Mouse (Mus musculus) R1 (cell line): Measurements from ENCODE around the gene Grm2.

ENCODE experiments used
- DNase-seq: peaks from one replicate; pipeline ENCODE4 v3.0.0-alpha.2; 2018; ENCODE audit warnings: low read depth, low spot score

Grm2 gene

DNA sequence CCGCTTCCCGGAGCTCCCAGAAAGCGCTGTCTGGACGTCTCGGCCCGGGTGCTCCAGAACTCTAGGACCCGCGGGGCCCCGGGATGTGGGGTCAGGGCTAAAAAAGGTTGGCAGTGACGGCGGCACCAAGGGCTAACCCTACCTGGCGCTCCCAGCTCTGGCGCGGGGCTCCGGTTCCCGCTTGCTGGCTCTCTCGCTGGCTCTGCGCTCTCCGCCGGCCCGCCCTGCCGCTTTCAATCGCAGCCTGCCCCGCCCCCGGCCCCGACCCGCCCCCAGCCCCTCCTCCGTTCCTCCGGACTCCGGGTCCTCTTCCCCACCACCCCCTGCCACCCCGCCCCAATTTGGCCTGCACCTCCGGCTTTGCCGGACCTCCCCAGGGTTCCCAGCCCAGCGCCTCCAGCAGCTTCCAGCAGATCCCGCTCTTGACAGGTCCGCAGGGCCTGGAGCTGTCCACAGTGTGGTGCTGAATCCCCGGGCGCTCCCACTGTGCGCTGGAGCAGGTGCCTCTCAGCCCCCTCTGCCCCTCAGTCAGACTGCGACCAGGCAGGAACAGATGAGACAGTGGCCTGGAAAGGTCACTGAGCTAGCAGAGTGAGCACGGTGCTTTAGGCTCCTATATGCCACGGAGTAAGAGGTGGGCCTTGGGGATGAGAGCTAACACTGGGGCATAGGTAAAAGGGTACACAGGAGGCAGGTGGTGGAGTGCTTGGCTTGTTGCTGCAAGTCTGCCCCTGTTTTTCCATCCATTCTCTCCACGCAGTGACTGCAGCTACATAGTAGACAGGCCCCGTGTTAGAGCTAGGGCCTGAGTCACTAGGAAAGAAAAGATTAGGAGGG, at the start of gene Grm2:
Gene Grm2 (minus strand): TSS at position 199 of the 837 bp plus-strand sequence.
- DNase-seq, result peak; percentile 89

DNA sequence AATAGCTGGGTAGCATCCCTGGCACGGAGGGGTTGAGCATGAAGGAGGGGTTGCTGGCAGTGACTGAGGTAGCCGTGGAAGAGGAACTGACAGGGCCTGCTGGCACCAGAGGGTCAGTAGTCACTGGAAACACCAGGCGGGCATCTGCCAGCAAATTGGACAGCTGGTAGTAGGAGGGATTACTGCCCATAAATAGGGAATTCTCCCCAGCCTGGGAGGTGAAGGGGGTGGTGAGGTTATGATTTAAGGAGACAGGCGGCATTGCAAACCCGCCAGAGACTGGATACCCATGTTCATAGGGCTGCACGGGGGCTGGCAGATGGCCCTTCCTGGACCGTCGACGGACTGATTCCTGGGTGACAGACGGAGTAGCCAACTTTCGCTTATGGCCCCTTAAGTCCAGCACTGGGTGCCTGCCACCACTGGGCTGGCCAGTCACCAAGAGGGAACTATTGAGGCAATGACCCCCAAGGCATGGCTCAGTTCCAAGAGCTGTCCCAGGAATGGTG, 37.1 kb upstream of the Grm2 start:
- no peak for DNase-seq

DNA sequence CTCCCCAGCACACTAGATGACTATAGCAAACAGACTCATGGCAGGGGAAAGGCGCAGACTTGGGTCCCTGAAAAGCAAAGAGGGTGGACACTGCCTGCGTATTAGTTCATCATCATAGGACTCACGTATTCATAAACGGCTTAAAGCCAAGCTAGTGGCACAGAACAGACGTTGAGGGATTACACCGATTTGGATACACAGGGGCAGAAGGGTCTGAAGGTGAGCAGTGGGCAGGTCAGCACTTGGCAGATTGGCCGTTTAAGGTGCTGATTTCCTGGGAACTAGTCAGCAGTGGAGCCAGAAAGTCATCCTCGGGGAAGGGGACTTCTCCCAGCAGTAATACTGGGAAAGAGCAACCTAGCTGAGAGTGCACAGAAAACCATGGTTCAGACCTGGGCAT, 33.0 kb upstream of the Grm2 start:
- DNase-seq, result no peak

DNA sequence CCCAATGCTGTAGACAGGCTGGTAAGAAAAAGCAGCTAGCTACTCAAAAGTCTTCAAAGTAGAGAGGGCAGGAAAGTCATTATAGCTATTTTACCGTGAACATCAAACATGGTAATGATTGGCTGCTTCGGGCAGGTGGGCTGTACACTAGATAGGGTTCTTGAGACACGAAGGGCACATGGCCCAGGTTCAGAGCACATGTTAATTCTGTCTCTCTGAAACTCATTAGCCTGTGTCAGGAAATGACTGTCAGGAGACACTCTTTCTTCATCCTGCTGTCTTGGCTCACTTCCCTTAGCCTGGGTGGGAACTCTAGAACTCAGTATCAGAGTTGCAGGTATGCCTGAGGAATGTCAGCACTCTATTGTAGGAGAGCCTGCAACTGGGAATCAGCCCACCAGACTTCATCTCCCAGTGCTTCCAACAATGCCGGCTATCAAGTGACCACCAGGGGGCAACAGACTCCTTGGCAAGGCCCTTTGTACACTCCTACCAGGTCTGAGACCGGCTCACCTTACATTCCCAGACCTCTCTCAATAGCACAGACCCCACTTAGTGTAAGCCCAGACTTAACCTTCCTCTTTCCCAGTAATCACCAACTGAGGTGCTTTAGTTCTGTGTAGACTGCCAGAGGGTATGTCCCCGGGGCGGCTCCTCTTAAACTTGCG, 31.2 kb upstream of the Grm2 start:
- DNase-seq, result peak; percentile 99

DNA sequence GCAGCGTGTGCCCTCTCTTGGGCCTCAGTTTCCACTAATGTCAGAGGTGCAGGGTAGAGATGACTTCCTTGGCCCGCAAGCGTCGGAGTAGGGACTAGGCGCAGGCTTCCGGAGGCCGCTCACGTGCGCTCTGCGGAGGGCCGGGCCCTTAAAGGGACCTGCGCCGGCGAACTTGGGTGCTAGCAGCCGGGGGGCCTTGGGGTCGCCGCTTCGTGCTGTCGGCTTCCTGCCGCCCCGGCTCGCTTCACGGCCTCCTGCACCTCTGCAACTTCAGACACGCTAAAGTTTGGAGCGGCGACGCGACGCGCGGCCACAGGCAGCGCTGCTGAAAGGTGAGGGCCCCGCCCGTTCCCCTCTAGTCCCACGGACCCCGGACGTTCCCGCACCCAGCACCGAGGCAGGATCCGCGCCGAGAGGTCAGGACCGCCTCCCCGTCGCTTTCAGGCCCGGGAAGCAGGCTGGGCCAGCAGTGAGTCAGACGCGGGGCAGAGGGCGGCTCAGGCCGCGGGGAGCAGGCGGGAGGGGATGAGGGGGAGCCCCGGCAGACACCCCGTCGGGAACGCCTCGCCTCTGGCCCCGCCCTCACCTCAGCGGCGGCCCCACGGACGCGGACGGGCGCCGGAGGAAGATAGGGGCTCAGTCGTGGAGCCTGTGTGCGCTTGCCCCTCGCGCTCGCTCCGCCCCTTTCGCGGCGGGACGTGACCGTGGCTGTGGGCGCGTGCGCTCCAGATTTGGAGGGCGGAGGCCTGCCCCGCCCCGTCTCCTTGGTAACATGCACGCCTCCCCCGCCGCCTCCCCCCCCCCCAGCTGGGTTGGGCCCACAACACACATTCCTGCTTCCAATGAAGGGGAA, 29.6 kb upstream of the Grm2 start, which contains the start of gene Tex264:
Gene Tex264 (minus strand): TSS at position 679 of the 853 bp plus-strand sequence.
- DNase-seq, result peak; percentile 94

DNA sequence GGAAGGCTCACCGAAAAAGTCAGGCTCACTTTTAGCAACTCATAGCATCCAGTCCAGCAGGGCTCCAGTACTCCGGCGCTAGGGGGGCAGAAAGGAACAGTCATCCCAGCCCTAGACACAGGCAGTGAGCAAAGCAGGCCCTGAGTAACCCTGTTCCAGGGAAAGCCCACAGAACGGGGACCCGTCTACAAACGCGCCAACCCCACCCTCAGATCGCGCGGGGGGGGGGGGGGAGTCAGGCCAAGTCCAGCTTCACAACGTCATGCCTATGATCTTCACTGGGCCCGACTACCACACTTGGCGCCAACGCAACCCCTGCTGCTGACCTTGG, 29.0 kb upstream of the Grm2 start:
- DNase-seq, result peak; percentile 36

DNA sequence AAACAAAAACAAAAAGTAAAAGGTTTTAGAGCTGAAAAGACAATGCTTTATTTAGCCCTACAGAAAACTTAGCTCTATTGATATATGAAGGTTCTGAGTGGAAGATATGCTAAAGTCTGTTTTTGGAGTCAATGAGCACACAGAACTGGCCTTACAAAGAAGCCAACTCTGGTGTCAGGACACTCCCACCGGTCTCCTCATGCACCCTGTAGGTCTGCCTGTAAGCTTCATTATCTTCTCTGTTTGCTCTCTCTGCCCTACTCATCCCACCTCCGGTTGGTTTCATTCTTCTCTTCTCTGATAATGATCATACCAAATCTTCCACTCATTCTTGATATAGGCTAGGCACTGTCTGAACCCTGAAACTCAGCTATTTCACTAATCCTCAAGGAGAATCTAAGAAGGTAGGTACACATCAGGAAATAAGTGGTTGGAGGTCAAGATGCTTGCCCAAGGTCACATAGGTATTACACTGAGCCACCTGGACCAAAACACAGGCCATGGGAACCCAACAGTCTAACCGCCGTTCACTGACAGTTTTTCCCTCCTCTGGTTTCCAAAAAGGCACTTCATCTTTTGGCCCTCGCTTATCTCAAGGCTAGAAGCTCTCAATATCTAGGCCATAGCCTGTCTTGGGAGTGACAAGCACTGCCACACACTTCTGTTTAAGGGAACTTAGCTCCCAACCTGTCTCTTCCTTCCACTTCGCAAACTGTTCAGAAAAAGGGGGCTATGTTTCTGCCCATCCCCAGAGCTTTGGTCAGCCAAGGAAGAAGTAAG, 28.4 kb upstream of the Grm2 start:
- DNase-seq, result peak; percentile 9

DNA sequence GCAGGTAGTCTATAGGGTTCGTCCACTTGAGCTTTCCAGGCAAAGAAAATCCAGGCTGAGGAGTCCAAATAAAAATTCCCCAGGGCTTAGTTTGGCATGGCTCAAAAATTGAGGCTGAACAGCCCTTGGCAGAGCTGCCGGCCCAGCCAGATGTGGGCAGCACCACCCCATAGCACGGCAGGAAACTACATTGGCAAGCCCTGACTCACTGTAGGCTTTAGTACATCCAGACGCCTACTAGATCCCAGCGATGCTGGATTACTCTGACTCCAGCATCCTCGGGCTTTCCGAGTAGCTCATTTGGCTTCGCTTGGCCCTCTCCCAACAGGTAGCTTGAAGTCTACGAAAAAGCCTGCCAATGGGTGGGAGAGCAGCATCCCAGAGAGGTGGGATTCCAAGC, 25.1 kb upstream of the Grm2 start:
- no peak for DNase-seq

DNA sequence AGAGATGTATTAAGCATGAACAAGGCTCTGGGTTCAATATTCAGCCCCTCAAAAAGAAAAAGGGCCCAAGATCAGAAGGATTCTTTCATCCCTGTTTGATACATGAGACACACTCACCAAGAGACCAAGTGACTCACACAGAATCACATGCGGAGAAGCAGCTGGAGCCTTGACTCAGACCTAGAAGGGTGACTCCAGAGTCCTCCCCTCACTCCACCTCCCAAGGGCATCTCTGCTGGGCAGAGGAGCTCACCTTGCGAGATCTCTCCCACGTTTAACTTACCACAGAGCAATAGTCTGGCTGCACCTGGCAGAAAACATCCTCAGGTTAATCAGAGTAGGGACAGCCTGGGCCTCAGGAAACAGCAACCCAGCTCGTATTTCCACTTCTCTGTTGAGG, 22.4 kb upstream of the Grm2 start:
- no peak for DNase-seq

DNA sequence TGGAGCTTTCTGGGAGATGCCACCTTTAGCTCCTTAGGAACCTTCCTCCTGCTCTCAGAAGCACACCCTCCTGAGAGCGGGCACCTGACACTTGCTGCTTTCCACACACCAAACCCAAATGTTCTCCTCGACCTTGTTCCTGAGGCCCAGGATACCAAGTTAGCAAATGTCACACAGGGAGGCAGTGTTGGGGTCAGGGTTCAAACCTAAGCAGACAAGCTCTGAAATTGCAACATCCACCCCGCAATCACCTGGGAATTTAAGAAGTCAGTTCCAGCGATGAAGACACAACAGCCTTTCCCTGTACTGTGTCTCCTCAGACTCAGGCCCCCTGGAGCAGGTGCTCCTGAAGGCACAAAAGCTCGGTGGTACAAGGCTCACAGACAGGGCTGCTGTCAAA, 21.8 kb upstream of the Grm2 start:
- no peak for DNase-seq

DNA sequence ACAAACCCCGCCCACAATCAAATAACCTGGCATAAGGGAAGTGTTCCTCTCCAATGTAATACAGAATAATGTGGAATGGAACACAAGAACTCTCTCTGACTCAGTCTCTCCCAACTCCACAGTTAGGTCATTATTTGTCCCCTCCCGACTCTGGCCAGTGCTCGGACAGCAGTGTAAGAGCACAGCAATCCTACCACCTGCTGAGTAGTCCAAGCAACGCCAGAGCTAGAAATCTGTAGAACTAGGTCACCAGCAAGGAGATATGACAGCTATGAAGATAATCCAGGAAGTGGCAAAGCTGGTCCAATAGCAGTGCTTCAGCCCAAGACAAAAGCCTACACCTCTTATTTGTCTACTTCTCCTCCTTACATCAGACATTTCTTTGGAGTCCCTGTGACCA, 20.7 kb upstream of the Grm2 start:
- no peak for DNase-seq

DNA sequence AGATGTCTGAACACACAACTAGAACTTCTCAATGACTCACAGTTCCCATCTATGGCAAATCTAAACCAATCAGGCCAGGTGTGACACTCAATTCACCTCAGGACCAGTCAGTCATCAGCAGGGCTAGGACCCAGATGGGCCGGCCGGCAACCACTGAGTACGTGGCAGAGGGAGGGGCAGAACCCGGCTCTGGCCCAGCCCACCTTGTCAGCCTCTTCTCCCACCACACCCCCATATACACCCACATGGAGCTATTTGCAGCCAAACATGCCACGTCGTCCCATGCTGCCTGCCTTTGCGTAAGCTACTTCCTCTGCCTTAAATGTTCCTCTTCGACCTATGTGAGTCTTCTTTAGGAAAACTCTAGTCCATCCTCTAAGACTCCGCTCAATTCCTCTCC, 20.1 kb upstream of the Grm2 start:
- DNase-seq, result peak; percentile 43

DNA sequence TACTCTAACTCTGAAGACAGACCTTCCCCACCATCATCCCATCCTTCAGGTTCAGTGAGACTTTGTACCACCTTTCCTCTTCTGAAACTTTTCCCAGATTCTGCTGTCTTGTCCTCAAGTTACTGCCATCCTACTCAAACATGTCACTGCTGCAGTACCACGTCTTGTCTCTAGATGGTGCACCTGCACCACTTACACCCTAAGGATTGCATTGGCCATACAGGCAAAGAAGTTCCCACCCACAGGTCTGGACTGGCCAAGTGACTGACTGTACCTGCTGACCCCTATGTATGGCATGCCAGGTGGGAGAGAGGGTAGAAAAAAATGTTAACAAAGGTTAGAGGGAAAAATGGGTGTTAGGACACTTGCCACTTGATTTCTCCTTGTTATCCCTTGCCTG, 19.6 kb upstream of the Grm2 start:
- peak; percentile 83 for DNase-seq

DNA sequence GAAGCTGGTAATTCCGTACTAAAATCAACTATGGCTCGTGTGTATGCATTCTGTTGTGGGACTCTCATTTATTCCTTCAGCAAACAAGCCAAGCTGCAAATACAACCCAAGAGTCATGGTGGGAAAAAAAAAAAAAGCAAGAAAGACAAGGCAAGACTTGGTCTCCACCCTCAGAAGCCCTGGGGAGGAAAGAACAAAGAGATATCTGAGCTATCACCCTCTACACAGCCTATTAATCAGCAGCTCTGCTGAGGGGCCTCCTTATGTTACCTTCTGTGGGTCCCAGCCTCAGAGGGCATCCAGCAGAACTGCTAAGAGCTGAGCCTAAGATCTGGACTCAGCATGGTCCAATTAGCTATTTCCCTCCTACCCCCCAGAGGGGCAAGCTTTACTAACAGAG, 18.0 kb upstream of the Grm2 start:
- DNase-seq, result no peak

DNA sequence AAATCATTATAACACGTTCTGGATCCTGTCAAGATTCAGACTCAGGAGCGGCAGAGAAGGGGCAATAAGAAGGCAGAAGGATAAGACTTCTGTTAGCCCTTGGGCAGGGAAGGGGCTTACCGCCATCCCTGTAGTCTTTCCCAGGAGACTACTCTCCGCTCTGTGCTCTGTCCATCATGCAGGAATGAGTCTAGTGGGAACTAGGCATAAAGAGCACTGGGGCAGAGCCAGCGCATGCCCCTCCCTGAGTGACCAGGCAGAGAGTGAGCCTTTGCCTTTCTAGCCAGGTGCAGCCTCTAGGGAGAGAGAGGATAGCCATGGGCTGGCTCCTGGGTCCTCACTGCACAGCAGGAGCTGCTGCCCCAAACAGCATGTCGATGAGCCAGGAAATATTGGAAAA, 9.0 kb upstream of the Grm2 start:
- no peak for DNase-seq

DNA sequence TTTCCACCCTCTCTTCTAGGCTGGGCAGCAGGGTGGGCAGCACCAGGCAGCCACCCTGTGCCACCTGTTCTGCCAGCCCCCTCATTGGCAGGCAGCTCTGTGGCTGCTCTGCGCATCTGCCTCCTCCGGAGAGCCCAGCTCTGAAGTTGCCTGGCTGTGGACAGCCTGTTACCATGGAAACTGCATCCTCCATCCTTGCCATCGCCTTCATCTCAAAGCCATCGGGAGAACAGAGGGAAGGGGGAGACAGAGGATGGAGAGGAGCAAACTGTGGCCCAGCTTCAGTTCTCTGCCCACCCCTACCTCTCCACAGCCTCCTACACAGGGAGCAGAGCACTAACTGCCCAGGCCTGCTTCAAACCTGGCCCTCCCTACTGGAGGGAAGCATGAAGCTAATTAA, 8.6 kb upstream of the Grm2 start:
- no peak for DNase-seq

DNA sequence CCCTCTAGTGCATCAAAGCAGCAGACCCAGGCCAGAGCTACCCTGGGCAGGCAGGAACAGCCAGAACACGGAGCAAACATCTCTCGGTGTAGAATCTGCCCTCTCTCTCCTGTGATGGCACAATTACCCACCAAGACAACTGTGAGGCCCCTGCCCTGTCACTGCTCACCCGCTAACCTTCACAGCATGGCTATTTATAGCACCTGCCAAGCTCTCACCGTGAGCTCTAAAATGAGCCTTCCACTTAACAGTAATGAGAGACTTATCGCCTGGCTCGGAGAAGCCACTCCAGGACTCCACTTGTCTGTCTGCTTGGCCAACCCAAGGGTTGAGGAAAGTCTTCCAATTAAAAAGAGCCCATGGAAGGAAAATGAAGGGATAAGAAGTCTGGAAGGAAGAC, 7.3 kb upstream of the Grm2 start:
- no peak for DNase-seq

DNA sequence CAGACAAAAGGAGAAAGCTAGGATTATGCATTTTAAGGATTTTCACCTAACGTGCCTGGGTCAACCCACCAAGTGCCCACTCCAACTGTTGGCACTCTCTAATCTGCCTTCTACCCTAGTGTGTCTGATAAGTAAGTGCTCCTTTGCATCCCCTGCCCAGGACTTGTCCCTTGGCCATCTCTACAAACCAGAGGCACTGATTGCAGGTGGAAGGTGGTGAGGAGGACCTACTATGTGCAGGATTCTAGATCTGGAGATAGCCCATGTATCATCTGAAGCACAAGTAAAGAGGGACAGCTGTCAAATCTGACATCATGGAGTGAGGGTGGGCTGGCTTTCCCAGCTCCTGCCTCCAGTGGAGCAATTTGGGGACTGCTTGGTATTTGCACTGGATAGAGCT, 4.1 kb upstream of the Grm2 start:
- DNase-seq, result no peak

DNA sequence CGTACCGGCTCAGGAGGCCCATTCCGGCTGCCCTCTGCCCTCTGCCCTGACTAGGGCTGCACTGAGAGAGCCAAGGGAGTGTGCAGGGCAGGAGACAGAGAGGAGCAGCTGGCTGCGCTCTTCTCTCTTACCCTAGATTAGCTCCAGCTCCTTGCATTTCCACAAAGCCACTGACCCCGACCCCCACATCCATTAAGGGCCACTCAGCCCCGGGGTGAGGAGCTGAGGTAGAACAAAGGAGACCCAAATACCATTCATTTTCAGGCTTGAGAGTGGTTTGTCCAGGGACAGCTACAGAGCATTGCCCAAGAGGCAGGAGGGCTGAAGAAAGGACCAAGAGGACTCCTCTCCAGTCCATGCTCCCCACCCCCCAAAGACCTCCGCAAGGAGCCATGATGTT, 3.6 kb upstream of the Grm2 start:
- DNase-seq, result no peak

DNA sequence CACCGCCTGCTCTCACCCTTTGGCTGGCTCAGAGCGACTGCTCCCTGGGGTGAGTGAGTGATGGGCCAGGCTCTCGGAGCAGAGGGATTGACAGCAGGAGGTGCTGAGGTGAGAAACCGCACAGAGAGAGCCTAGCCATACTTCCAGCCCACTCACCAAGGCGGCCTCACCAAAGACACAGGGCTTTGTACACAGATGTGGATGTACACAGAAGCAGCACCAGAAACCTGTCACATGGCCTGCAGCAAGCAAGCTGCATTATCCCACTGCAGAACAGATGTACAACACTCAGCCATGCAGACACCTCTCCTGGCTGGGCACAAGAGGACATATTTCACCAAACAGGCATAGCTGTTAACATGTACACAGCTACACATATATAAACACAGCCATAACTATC, 1.7 kb upstream of the Grm2 start:
- no peak for DNase-seq

DNA sequence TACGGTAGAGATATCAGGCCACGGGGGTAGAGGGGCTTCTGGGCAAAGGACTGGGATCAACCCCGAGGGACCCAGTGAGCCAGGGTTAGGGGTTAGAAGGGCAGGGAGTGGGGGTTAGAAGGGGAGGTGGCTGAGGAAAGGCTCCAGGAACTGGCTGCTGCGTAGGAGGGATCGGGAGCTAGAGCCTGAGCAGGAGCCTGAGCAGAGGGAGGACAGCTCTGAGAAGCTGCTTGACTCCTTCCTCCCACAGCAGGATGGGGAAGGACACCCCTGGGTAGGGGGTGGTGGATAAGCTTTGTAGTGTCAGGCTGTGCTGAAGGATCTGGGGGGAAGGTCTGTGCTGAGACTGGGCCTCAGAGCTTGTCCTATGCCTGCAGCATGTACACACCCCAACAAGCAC, 938 bp upstream of the Grm2 start:
- no peak for DNase-seq
